Mouse (Mus musculus): ENCODE results near the gene Olfr811. TPM values are rescaled to one million over a fixed set of nuclear protein-coding genes. Genes with fewer than 3 reads are reported as not detected.

Olfr811 gene
- polyA plus RNA-seq (2016; fragmentation: Nextera tagmentation; extraction: Ambion mirVana), result not detected in 2 replicates

- no peak within 1 kb of the TSS for H3K27ac ChIP-seq
- no peak within 1 kb of the TSS for H3K9ac ChIP-seq
- H3K4me1 ChIP-seq, result no peaks in the 10 kb centered on the region
- H3K27me3 ChIP-seq (replicated peaks), result no peaks in the 10 kb centered on the region
- WGBS, result 88% methylated on average over 4 of the region's 4 CpGs
- ATAC-seq (ENCODE audit: low FRiP score, low read depth), result no peak
- no peaks in the 10 kb centered on the region for H3K9me3 ChIP-seq
- H3K4me3 ChIP-seq, result no peak within 1 kb of the TSS
- no peak within 1 kb of the TSS for H3K4me2 ChIP-seq (replicated peaks)
- no peaks in the 10 kb centered on the region for H3K36me3 ChIP-seq
Observed at GRCm38 (mm10) chr10:129804296-129804695, at the start of gene Olfr811. Olfr811 (minus strand) TSS chr10:129804396.

GRCm38 (mm10) chr10:129847343-129847742 is 43.1 kb upstream of the Olfr811 start:
- no peak for ATAC-seq (ENCODE audit: low FRiP score, low read depth)
- Histone ChIP-seq H3K4me2 (replicated peaks) (no peak overlapping the region), H3K27ac (no peak overlapping the region), H3K9me3 (no peaks in the 10 kb centered on the region), H3K9ac (no peak overlapping the region), H3K4me1 (no peaks in the 10 kb centered on the region), H3K4me3 (no peak overlapping the region), H3K36me3 (no peaks in the 10 kb centered on the region), H3K27me3 (replicated peaks) (no peaks in the 10 kb centered on the region)
- WGBS, result 70% methylated on average over 1 of the region's 1 CpGs

DNA sequence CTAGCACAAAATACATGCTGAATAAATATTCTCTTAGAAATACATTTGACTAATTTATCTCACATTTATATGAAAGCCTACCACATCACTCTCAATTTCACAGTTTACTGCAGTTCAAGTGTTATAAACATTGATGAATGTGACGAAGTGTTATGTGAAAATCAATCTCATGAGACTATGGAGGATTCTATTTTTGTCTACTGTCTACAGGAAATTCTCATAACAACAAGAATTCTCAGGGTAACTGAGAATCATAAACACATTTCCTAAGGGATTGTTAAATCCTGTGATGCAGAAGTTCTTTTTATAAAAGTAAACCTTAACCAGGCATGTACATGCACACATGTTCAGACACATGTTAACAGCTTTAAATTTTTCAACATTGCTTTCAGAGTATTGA is 41.8 kb upstream of the Olfr811 start, which contains the start of gene Olfr812:
TSS of gene Olfr812 (minus strand) at position 101 of the 400 bp plus-strand sequence.
- Histone ChIP-seq H3K36me3 (no peaks in the 10 kb centered on the region), H3K9me3 (no peaks in the 10 kb centered on the region), H3K4me3 (no peak within 1 kb of the TSS), H3K9ac (no peak within 1 kb of the TSS), H3K4me2 (replicated peaks) (no peak within 1 kb of the TSS), H3K27me3 (replicated peaks) (no peaks in the 10 kb centered on the region), H3K4me1 (no peaks in the 10 kb centered on the region), H3K27ac (no peak within 1 kb of the TSS)
- ATAC-seq (ENCODE audit: low FRiP score, low read depth), result no peak
- WGBS, result 81% methylated on average over 1 of the region's 1 CpGs

DNA sequence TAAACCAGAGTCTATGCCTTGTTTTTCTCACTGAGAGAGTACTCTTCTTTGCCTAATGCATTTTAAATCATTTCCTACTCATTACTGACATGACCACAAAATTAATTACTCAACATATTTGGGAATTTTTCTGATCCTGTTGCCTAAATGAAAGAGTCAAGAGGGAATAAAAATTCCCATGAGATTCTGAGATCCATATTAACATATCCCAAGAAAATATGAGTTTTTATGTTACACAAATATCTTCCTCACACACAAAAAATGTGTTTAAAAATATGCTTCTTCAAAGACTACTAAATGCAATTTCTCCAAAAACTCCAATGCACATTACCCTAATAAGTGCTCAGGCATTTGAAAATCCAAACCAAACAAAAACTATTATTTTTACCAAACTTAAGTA is 9.4 kb downstream of the Olfr811 start, which contains the start of gene Olfr810:
TSS of gene Olfr810 (minus strand) at position 101 of the 400 bp plus-strand sequence.
- ATAC-seq (ENCODE audit: low FRiP score, low read depth), result no peak
- Histone ChIP-seq H3K27ac (no peak within 1 kb of the TSS), H3K4me3 (no peak within 1 kb of the TSS), H3K4me1 (no peaks in the 10 kb centered on the region), H3K9me3 (no peaks in the 10 kb centered on the region), H3K9ac (no peak within 1 kb of the TSS), H3K36me3 (no peaks in the 10 kb centered on the region), H3K4me2 (replicated peaks) (no peak within 1 kb of the TSS), H3K27me3 (replicated peaks) (no peaks in the 10 kb centered on the region)

- no peaks in the 10 kb centered on the region for H3K4me1 ChIP-seq
- H3K4me3 ChIP-seq, result no peak overlapping the region
- H3K9me3 ChIP-seq, result no peaks in the 10 kb centered on the region
- H3K27me3 ChIP-seq (replicated peaks), result no peaks in the 10 kb centered on the region
- no peak overlapping the region for H3K4me2 ChIP-seq (replicated peaks)
- no peaks in the 10 kb centered on the region for H3K36me3 ChIP-seq
- ATAC-seq (ENCODE audit: low FRiP score, low read depth), result no peak
- no peak overlapping the region for H3K9ac ChIP-seq
- H3K27ac ChIP-seq, result no peak overlapping the region
Observed at GRCm38 (mm10) chr10:129778123-129778522, 26.1 kb downstream of the Olfr811 start.

- Histone ChIP-seq H3K9ac (no peak within 1 kb of the TSS), H3K4me2 (replicated peaks) (no peak within 1 kb of the TSS), H3K4me1 (no peaks in the 10 kb centered on the region), H3K9me3 (no peaks in the 10 kb centered on the region), H3K27ac (no peak within 1 kb of the TSS), H3K4me3 (no peak within 1 kb of the TSS), H3K27me3 (replicated peaks) (no peaks in the 10 kb centered on the region), H3K36me3 (no peaks in the 10 kb centered on the region)
- ATAC-seq (ENCODE audit: low FRiP score, low read depth), result no peak
Observed at GRCm38 (mm10) chr10:129774338-129774737, 29.9 kb downstream of the Olfr811 start, which contains the start of gene Olfr809. Olfr809 (plus strand) TSS chr10:129774638.

GRCm38 (mm10) chr10:129765182-129765581 is 39.0 kb downstream of the Olfr811 start, which contains the start of gene Olfr808:
Olfr808 (plus strand) TSS chr10:129765482.
- H3K9ac ChIP-seq, result no peak within 1 kb of the TSS
- no peaks in the 10 kb centered on the region for H3K27me3 ChIP-seq (replicated peaks)
- H3K36me3 ChIP-seq, result no peaks in the 10 kb centered on the region
- H3K4me2 ChIP-seq (replicated peaks), result no peak within 1 kb of the TSS
- no peak within 1 kb of the TSS for H3K27ac ChIP-seq
- H3K9me3 ChIP-seq, result no peaks in the 10 kb centered on the region
- WGBS, result 90% methylated on average over 1 of the region's 1 CpGs
- H3K4me1 ChIP-seq, result no peaks in the 10 kb centered on the region
- H3K4me3 ChIP-seq, result no peak within 1 kb of the TSS
- ATAC-seq (ENCODE audit: low FRiP score, low read depth), result no peak

- no peak for ATAC-seq (ENCODE audit: low FRiP score, low read depth)
- Histone ChIP-seq H3K4me3 (no peak within 1 kb of the TSS), H3K9ac (no peak within 1 kb of the TSS), H3K27me3 (replicated peaks) (no peaks in the 10 kb centered on the region), H3K4me1 (no peaks in the 10 kb centered on the region), H3K27ac (no peak within 1 kb of the TSS), H3K9me3 (no peaks in the 10 kb centered on the region), H3K4me2 (replicated peaks) (no peak within 1 kb of the TSS), H3K36me3 (no peaks in the 10 kb centered on the region)
- 86% methylated on average over 1 of the region's 1 CpGs for WGBS
Observed at GRCm38 (mm10) chr10:129757693-129758092, 46.5 kb downstream of the Olfr811 start, which contains the start of gene Olfr807. Olfr807 (minus strand) TSS chr10:129757793.

Other genes starting within 250 kb of the Olfr811 start
- gene Olfr794, start 236.7 kb downstream of the Olfr811 start, polyA plus RNA-seq (2016; fragmentation: Nextera tagmentation; extraction: Ambion mirVana), result not detected in 2 replicates
- not detected in 2 replicates for gene Olfr796, start 191.8 kb downstream of the Olfr811 start, polyA plus RNA-seq (2016; fragmentation: Nextera tagmentation; extraction: Ambion mirVana)
- not detected in 2 replicates for gene Olfr798, start 176.5 kb downstream of the Olfr811 start, polyA plus RNA-seq (2016; fragmentation: Nextera tagmentation; extraction: Ambion mirVana)
- gene Olfr799, start 166.9 kb downstream of the Olfr811 start, polyA plus RNA-seq (2016; fragmentation: Nextera tagmentation; extraction: Ambion mirVana), result not detected in 2 replicates
- gene Olfr800, start 146.7 kb downstream of the Olfr811 start, polyA plus RNA-seq (2016; fragmentation: Nextera tagmentation; extraction: Ambion mirVana), result not detected in 2 replicates
- gene Olfr801, start 130.5 kb downstream of the Olfr811 start, polyA plus RNA-seq (2016; fragmentation: Nextera tagmentation; extraction: Ambion mirVana), result not detected in 2 replicates
- gene Olfr802, start 116.2 kb downstream of the Olfr811 start, polyA plus RNA-seq (2016; fragmentation: Nextera tagmentation; extraction: Ambion mirVana), result not detected in 2 replicates
- not detected in 2 replicates for gene Olfr803, start 110.1 kb downstream of the Olfr811 start, polyA plus RNA-seq (2016; fragmentation: Nextera tagmentation; extraction: Ambion mirVana)
- not detected in 2 replicates for gene Olfr804, start 101.2 kb downstream of the Olfr811 start, polyA plus RNA-seq (2016; fragmentation: Nextera tagmentation; extraction: Ambion mirVana)
- gene Olfr805, start 75.0 kb downstream of the Olfr811 start, polyA plus RNA-seq (2016; fragmentation: Nextera tagmentation; extraction: Ambion mirVana), result not detected in 2 replicates
- not detected in 2 replicates for gene Olfr806, start 62.5 kb downstream of the Olfr811 start, polyA plus RNA-seq (2016; fragmentation: Nextera tagmentation; extraction: Ambion mirVana)
- not detected in 2 replicates for gene Olfr807, start 46.6 kb downstream of the Olfr811 start, polyA plus RNA-seq (2016; fragmentation: Nextera tagmentation; extraction: Ambion mirVana)
- gene Olfr808, start 38.9 kb downstream of the Olfr811 start, polyA plus RNA-seq (2016; fragmentation: Nextera tagmentation; extraction: Ambion mirVana), result not detected in 2 replicates
- not detected in 2 replicates for gene Olfr809, start 29.8 kb downstream of the Olfr811 start, polyA plus RNA-seq (2016; fragmentation: Nextera tagmentation; extraction: Ambion mirVana)
- gene Olfr810, start 9.5 kb downstream of the Olfr811 start, polyA plus RNA-seq (2016; fragmentation: Nextera tagmentation; extraction: Ambion mirVana), result not detected in 2 replicates
- gene Olfr812, start 41.7 kb upstream of the Olfr811 start, polyA plus RNA-seq (2016; fragmentation: Nextera tagmentation; extraction: Ambion mirVana), result not detected in 2 replicates
- not detected in 2 replicates for gene Olfr813, start 51.0 kb upstream of the Olfr811 start, polyA plus RNA-seq (2016; fragmentation: Nextera tagmentation; extraction: Ambion mirVana)
- not detected in 2 replicates for gene Olfr814, start 75.5 kb upstream of the Olfr811 start, polyA plus RNA-seq (2016; fragmentation: Nextera tagmentation; extraction: Ambion mirVana)
- not detected in 2 replicates for gene Olfr815, start 101.5 kb upstream of the Olfr811 start, polyA plus RNA-seq (2016; fragmentation: Nextera tagmentation; extraction: Ambion mirVana)
- not detected in 2 replicates for gene Olfr816, start 111.2 kb upstream of the Olfr811 start, polyA plus RNA-seq (2016; fragmentation: Nextera tagmentation; extraction: Ambion mirVana)
- gene Olfr818, start 144.7 kb upstream of the Olfr811 start, polyA plus RNA-seq (2016; fragmentation: Nextera tagmentation; extraction: Ambion mirVana), result not detected in 2 replicates
- gene Olfr819, start 162.9 kb upstream of the Olfr811 start, polyA plus RNA-seq (2016; fragmentation: Nextera tagmentation; extraction: Ambion mirVana), result not detected in 2 replicates
- not detected in 2 replicates for gene Olfr247, start 171.7 kb upstream of the Olfr811 start, polyA plus RNA-seq (2016; fragmentation: Nextera tagmentation; extraction: Ambion mirVana)
- not detected in 2 replicates for gene Gm10310, start 180.7 kb upstream of the Olfr811 start, polyA plus RNA-seq (2016; fragmentation: Nextera tagmentation; extraction: Ambion mirVana)
- not detected in 2 replicates for gene Olfr820, start 208.2 kb upstream of the Olfr811 start, polyA plus RNA-seq (2016; fragmentation: Nextera tagmentation; extraction: Ambion mirVana)
- not detected in 2 replicates for gene Olfr821, start 226.0 kb upstream of the Olfr811 start, polyA plus RNA-seq (2016; fragmentation: Nextera tagmentation; extraction: Ambion mirVana)

All from neural tube, embryonic 12.5 days (tissue).